Mouse (Mus musculus) mesoderm, embryonic 11.5 days (tissue): ENCODE measurements at regions not wholly inside any gene's neighbourhood (a gene's known extent, or its start where the extent isn't known, plus 50 kb on each side); places are given as distances from the start of the nearest gene placed in this dataset.

Experiments
- DNase-seq: peaks from one replicate; pipeline ENCODE4 v3.0.0-alpha.2; 2012; ENCODE audit warnings: low read depth, low spot score

- no peak for DNase-seq
These were observed 54.7 kb downstream of the Spry2 start for GRCm38 (mm10) chr14:105841888-105842287.

DNA sequence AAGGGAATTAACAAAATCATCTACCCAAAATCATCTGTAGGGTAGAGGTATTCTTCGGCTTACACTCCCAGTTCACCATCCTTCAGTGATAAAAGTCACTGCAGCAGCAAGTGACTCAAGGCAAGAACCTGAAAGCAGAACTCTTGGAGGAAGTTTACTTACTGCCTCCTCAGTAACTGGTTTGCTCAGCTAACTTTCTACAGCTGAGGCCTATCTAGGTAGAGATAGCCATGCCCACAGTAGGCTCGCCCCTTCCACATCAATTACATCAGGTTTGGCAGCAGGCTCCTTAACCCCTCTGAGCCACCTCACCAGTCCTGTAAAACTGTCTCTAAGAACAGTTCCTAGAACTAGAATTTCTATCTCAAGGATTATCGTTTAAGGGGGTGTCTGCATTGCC lies 59.1 kb downstream of the Spry2 start:
- DNase-seq, result no peak

DNA sequence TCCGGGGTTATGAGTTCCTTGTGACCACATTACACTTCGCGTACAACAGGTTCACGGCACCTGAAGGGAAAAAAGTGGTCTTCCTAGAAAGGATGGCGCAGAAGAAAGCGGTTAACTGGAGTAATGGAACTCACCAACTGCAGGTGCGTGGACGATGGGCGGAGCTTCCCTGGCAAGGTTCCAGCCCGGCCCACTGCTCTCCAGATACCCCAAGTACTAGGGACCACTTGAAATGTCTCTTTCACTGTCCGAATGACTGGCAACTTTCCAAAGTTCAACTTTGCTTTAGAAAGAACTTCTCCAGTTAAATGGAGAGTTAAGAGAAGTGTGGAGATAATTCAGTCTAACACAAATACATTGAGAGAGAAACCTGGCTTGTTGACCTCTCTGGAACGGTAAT lies 65.9 kb downstream of the Spry2 start:
- no peak for DNase-seq

DNA sequence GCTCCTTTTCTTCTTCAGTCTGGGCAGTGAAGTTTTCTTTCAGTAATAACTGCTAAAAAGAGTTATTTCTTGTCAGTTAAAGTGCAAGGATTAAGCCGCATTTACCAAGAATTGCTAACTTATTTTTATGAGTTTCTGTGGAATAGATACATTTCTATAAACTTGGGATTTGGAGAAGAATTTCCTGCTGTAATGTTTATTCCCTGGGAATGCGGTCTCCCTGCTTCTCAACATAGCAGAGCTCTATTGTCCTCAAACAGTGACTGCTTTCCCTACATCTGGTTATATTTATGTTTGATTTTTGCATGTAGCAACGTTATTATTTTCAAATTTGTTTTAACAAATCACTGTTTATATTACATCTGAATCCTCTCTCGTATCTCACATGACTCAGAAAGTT lies 66.3 kb downstream of the Spry2 start:
- DNase-seq, result no peak

DNA sequence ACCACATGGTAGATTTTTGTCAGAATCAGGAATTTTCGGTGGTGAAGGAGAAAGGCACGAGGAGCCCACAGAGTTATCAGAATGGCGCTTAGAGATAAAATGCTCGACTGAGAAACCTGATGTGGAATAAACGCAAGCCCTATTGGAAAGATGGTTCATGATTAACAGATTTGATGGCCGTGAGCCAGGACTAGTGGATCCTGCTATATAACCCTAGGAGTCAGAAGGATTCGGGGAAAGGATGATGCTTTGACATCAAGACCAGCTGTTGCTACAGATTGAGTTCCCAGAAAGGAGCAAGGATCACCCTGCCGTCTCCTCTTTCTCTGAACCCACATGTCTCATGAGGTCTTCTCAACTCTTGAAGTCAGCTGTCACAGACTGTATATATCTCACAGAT lies 73.5 kb downstream of the Spry2 start:
- DNase-seq, result no peak

- no peak for DNase-seq
These were observed 74.0 kb downstream of the Spry2 start for GRCm38 (mm10) chr14:105822653-105823052.

- DNase-seq, result no peak
These were observed 77.1 kb downstream of the Spry2 start for GRCm38 (mm10) chr14:105819534-105819933.

DNA sequence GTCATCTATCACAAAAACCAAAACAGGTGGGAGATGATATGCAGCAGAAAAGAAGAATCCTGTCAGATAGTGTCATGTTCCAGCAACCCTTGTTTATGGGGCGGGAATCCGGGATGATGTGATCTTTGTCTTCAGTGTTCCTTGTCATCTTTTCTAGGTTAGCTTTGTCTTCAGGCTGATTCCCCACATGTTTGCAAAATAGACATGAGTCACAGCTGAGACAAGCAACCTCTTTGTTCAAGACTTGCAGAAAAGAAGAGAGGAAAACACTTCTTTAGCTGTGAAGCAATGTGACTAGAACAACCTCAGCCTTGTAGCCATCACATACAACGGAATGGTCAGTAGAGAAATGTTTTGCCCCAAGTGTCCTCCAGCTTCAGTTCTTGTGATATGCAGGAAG lies 77.8 kb downstream of the Spry2 start:
- no peak for DNase-seq

GRCm38 (mm10) chr14:105817481-105817880 lies 79.1 kb downstream of the Spry2 start:
- no peak for DNase-seq

DNA sequence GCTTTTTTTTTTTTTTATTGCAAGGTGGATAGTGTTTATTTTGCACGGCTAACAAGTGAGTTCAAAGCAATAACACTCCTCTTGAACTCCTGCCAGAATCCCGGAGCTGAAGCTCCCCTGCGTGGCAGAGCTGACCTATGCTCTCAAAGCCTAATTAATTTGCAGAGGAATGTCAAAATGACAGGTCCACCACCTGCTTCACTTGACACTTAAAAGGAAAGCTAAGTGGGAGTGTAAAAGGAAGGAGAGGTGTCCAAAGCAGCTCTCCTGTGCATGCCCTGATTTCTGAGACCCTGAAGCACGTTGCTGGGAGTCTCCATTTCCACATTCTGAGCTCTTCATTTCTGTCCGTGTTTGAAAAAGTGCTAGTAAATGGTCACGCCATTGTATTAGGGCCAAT lies 80.8 kb downstream of the Spry2 start:
- peak; percentile 75 for DNase-seq

GRCm38 (mm10) chr14:105815281-105815680 lies 81.3 kb downstream of the Spry2 start:
- peak; percentile 68 for DNase-seq

GRCm38 (mm10) chr14:105813661-105814060 lies 83.0 kb downstream of the Spry2 start:
- DNase-seq, result no peak

- no peak for DNase-seq
These were observed 83.5 kb downstream of the Spry2 start for GRCm38 (mm10) chr14:105813097-105813496.

DNA sequence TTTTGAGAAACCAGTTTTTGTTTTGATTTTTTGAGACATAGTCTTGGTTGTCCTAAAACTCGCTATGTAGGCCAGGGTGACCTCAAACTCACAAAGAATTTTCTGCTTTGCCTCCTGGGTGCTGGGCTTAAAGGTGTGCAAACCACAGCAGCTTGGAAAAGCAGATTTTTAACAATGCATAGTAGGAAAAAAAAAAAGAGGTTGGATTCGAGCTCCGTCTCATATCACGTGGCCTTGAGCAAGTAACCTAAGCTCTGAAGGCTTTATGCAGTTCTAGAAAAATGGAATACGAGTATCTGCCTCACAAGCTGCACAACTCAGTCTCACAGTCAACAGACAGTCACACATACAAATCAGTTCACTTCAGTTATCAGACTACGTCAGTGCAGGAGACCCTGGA lies 90.9 kb downstream of the Spry2 start:
- no peak for DNase-seq

- DNase-seq, result no peak
These were observed 91.3 kb downstream of the Spry2 start for GRCm38 (mm10) chr14:105805362-105805761.

DNA sequence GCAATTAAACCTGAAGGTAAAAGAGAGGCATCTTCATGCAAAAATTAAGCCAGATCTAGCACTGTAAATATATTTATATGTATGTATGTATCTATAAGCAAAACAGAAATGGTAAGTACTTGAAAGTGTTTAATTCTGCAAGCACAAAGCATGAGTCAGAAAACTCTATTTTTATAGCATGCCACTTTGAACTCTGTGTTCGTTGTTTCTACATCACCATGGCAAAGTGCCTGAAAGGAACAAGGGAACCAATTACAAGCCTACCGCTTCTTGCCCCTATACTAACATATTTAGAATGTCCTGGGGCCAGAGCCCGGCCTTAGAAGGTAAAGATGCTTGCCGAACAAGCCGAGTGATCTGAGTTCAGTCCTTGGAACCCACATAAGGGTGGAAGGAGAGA lies 91.9 kb downstream of the Spry2 start:
- DNase-seq, result no peak

DNA sequence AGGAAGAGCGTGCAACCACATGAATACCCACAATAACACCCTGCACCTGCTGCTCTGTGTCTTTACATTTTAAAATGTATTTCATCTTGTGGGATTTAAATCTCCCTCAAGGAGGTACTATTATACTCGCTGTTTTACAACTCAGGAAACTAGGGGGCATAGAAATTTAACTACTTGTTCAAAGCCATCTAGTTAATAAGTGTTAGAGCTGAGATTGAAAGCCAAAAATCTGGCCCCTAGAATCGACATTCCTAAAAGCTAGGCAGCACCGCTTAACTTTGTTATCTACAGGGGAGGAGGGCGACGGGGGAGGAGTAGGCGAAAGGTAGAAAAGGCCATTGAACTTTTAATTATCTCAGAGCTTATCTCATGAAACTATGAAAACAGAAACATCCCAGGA lies 93.3 kb downstream of the Spry2 start:
- no peak for DNase-seq

- no peak for DNase-seq
These were observed 93.9 kb downstream of the Spry2 start for GRCm38 (mm10) chr14:105802529-105803280.

GRCm38 (mm10) chr14:105800142-105800925 lies 96.3 kb downstream of the Spry2 start:
- no peak for DNase-seq

- DNase-seq, result no peak
These were observed 97.2 kb downstream of the Spry2 start for GRCm38 (mm10) chr14:105799401-105799861.

DNA sequence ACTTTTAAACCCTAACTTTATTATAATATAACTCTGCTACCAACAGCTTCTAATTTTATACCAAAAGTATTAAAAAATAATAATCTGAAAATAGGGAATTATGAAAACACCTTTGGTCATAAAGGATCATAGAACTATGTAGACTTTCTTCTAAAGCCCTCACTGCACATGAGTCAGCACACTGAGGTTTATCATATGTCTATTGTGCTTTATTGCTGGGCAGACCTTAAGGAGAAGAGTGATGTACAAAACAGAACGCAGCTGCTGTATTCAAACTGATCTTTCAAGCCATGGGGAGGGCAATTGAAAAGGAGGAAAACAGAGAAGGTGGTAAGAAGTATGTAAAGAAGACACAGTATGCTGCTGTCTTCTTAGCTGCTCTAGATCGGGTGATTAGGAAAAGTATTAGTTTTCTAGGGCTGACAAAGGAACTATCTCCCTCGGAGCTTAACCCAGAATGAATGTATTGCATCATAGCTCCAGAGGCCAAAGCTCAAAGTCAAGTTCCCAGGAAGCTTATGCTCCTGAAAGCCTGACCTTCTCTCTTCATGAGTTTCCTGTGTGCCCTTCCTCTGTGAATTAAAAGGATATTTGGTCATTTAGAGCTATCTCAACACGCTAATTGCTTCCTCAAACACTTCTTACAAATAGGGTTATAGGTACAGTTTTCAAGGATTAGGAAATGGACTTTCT lies 103.5 kb downstream of the Spry2 start:
- DNase-seq, result no peak

- no peak for DNase-seq
These were observed 106.2 kb downstream of the Spry2 start for GRCm38 (mm10) chr14:105790441-105790840.
